Mouse (Mus musculus) lung, postnatal 0 days (tissue): ENCODE results near the gene Pigyl. TPM values are rescaled to one million over a fixed set of nuclear protein-coding genes. Genes with fewer than 3 reads are reported as not detected.

Experiments
- ATAC-seq: fragments of 200-750 bp; cut with Nextera tagmentation; 2 replicates; pipeline ENCODE4 v1.8.0; 2017; ENCODE audit warnings: moderate library complexity
- DNase-seq: peaks from one replicate; pipeline ENCODE4 v3.0.0-alpha.2; 2016; ENCODE audit warnings: low spot score
- H3K27ac ChIP-seq: fragments of 300-500 bp; sonication (generic); 2 replicates; pipeline ENCODE4 v1.5.1; 2014; ENCODE audit warnings: antibody characterized with exemption, mild to moderate bottlenecking, low read length, mixed read lengths
- H3K27me3 ChIP-seq: fragments of 300-500 bp; sonication (generic); replicated peaks from 2 replicates; pipeline ENCODE4 v1.6.1; 2014; ENCODE audit warnings: low read length, mixed read lengths; ENCODE audit not compliant: insufficient read depth
- H3K36me3 ChIP-seq: fragments of 300-500 bp; sonication (generic); 2 replicates; pipeline ENCODE4 v1.6.1; 2014; ENCODE audit warnings: low read length, mixed read lengths; ENCODE audit not compliant: insufficient read depth
- H3K4me1 ChIP-seq: fragments of 300-500 bp; sonication (generic); 2 replicates; pipeline ENCODE4 v1.6.1; 2014; ENCODE audit warnings: antibody characterized with exemption, low read depth, low read length, mixed read lengths; ENCODE audit not compliant: insufficient read depth
- H3K4me2 ChIP-seq: fragments of 300-500 bp; sonication (generic); replicated peaks from 2 replicates; pipeline ENCODE4 v1.6.1; 2014; ENCODE audit warnings: low read depth, mild to moderate bottlenecking, low read length, moderate library complexity, mixed read lengths
- H3K4me3 ChIP-seq: fragments of 300-500 bp; sonication (generic); 2 replicates; pipeline ENCODE4 v1.5.1; 2014; ENCODE audit warnings: low read depth, low read length
- H3K9ac ChIP-seq: fragments of 300-500 bp; sonication (generic); replicated peaks from 2 replicates; pipeline ENCODE4 v1.6.1; 2014; ENCODE audit warnings: low read depth, mild to moderate bottlenecking
- H3K9me3 ChIP-seq: fragments of 300-500 bp; sonication (generic); 2 replicates; pipeline ENCODE4 v1.6.1; 2016; ENCODE audit warnings: low read length, mixed read lengths
- CTCF ChIP-seq: IDR thresholded peaks from 2 replicates; pipeline ENCODE4 v1.5.1; 2016; ENCODE audit warnings: antibody characterized with exemption, mild to moderate bottlenecking
- EP300 ChIP-seq: IDR thresholded peaks from 2 replicates; pipeline ENCODE4 v1.6.1; 2016; ENCODE audit warnings: antibody characterized with exemption, mild to moderate bottlenecking, control low read depth
- WGBS: fragments of 180-500 bp; shearing (Covaris S2); extraction: QIAGEN DNeasy Blood & Tissue Kit; methylation state at CpG from one replicate; pipeline ENCODE4 v1.1.7; 2014; 5-methylcytosine and 5-hydroxymethylcytosine counted together
- polyA plus RNA-seq: library from polyadenylated mRNA; unstranded; fragments of >200 nt; fragmentation: Nextera tagmentation; extraction: Ambion mirVana; gene quantifications from 2 replicates; pipeline ENCODE4 v1.2.1, GENCODE M21; 2015

Pigyl gene
- 100 and 112 TPM in 2 replicates for polyA plus RNA-seq

DNA sequence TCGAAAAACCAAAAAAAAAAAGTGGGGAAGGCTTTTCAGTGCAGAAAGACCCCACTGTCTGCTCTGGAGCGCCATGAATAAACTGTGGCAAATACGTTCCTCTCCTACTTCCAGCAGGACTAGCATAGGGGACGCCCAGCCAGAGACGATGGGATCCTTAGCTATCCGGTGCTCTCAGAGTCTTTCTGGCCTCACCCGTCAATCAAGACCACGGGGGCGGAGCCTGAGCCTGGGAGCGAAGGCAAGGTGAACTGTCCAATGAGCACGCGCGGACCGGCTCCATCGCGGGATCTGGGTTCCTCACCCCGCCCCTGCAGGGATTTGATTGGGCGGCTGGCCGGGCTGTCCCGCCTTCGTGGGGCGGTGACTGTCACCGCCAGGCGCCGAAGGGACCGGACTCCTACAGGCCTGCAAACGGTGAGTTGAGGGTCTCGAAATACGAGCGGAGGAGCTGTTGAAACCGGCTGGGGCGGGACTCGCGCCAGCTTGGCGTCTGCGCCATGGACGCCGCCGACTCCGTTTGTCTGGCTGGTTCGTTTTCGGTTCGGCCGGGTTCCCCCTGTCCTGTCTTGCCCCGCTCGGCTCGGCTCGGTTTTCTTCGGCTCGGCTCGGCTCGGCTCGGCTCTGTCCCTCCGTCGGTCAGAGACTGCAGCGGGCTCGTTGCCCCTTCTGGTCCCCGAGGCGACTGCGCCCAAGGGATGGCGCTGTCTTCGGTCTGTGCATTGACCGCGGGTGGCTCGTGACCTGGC is at the start of gene Pigyl:
Gene Pigyl, plus strand, starts transcription at position 350 of the 749 bp plus-strand sequence.
- Histone ChIP-seq H3K4me3 (peak within 1 kb of the TSS; percentile 71), H3K27me3 (no peaks in the 10 kb centered on the region), H3K27ac (peak within 1 kb of the TSS; percentile 94), H3K4me1 (peaks cover 5% of the 10 kb centered on the region; the same call in 1 of the 2 replicates), H3K9ac (peak within 1 kb of the TSS; percentile 86), H3K9me3 (0 out of 2 replicates have a peak, but pooled peaks cover 3% of the 10 kb centered on the region), H3K36me3 (no peaks in the 10 kb centered on the region), H3K4me2 (peak within 1 kb of the TSS; percentile 72)
- peak; percentile 99 for ATAC-seq
- WGBS = under 1% methylated on average over 54 of the region's 65 CpGs
- DNase-seq = peak; percentile 99
- TF ChIP-seq EP300 (no peak), CTCF (peak; percentile 64)

DNA sequence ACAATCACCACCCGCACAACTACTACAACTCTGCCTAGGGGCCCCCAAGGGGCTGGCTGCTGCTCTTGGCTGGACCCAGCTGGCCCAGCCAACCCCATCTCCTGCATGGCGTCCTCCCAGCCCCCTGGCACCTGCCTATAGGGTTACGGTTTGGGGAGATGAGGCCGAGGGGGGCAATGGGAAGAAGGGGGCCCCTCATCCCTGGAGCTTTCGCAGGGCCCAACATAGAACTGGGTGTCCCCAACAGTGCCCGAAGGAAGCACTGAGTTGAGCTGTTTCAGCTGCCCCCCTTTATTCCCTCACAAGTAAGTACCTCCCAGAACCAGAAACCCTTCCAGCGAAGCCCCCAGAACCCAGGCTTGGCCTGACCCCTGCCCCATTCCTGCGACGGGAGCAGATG is 48.5 kb upstream of the Pigyl start:
- no peaks in the 10 kb centered on the region for H3K4me1 ChIP-seq
- no peak overlapping the region for H3K27ac ChIP-seq
- ATAC-seq (no peak), DNase-seq (no peak)
- H3K36me3 ChIP-seq = peaks cover 13% of the 10 kb centered on the region
- no peaks in the 10 kb centered on the region for H3K27me3 ChIP-seq
- TF ChIP-seq CTCF (no peak), EP300 (no peak)
- no peak overlapping the region for H3K9ac ChIP-seq
- 85% methylated on average over 9 of the region's 9 CpGs for WGBS
- H3K9me3 ChIP-seq = no peaks in the 10 kb centered on the region
- H3K4me3 ChIP-seq = no peak overlapping the region
- no peak overlapping the region for H3K4me2 ChIP-seq

DNA sequence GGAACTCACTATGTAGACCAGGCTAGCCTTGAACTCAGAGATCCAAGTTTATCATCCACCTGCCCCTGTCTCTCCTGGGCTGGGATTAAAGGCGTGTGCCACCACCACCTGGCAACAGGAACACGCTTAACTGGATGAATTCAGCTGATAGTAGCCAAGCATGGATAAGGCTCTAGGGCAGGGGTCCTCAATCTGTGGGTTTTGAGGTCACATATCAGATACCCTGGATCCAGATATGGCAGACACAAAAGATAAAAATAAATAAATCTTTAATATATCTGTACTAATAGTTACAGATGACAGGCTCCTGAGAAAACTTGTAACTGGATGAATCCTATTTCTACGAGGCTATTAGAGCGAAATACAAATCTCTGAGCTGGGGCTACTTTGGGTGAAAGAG is 41.0 kb upstream of the Pigyl start:
- H3K36me3 ChIP-seq = peaks cover 20% of the 10 kb centered on the region
- H3K9ac ChIP-seq = no peak overlapping the region
- no peaks in the 10 kb centered on the region for H3K9me3 ChIP-seq
- 0 out of 2 replicates have a peak overlapping the region, but pooled peaks have one; percentile 88 for H3K4me2 ChIP-seq
- 90% methylated on average over 4 of the region's 4 CpGs for WGBS
- ATAC-seq (no peak), DNase-seq (no peak)
- TF ChIP-seq EP300 = no peak
- no peak for TF ChIP-seq CTCF
- H3K4me1 ChIP-seq = peaks cover 7% of the 10 kb centered on the region; the same call in 1 of the 2 replicates
- H3K27ac ChIP-seq = no peak overlapping the region
- no peaks in the 10 kb centered on the region for H3K27me3 ChIP-seq
- H3K4me3 ChIP-seq = peak overlapping the region; percentile 83; the same call in 1 of the 2 replicates

GRCm38 (mm10) chr9:22116086-22116485 is 40.6 kb upstream of the Pigyl start:
- Histone ChIP-seq H3K4me3 (peak overlapping the region; percentile 83), H3K4me1 (peaks cover 7% of the 10 kb centered on the region; the same call in 1 of the 2 replicates), H3K9me3 (no peaks in the 10 kb centered on the region), H3K27ac (no peak overlapping the region), H3K27me3 (no peaks in the 10 kb centered on the region), H3K36me3 (peaks cover 20% of the 10 kb centered on the region), H3K4me2 (peak overlapping the region; percentile 88), H3K9ac (peak overlapping the region; percentile 92)
- TF ChIP-seq CTCF (no peak), EP300 (no peak)
- WGBS = 18% methylated on average over 15 of the region's 15 CpGs
- ATAC-seq (no peak), DNase-seq (no peak)

DNA sequence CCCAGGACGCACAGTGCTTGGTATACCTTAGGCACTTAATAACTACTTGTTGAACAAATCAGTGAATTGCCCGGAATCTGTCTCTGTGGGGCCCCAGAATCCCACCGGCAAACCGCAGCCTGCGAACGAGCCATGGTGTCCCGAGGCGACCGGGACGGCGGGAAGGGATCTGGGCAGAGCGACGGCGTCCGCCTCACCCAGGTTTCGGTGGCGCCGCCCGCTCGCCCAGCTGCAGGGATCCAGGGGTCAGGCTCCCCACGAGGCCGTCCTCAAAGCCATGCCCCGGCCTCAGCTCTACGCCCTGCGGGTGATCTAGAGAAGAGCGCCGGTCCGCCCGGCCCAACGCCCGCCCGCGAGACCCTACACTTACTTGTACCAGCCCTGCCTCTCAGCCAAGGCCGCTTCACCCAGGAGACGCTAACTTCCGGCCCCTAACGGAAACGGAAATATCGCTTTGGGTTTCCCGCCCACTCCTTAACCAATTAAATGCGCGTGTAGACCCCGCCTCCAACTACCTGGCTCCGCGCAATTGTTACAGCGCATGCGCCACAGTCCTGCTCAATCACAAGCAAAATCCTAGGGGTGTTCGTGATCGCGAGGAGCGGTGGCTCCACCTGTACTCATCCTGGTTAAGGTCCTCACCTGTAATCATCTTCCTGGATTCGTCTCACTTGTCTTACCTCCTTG is 39.8 kb upstream of the Pigyl start, which contains the start of gene Elof1:
Gene Elof1, minus strand, starts transcription at position 433 of the 687 bp plus-strand sequence.
- DNase-seq = peak; percentile 98
- H3K27me3 ChIP-seq = no peaks in the 10 kb centered on the region

More for the DNA sequence above, 39.8 kb upstream of the Pigyl start, which contains the start of gene Elof1:
- under 1% methylated on average over 52 of the region's 52 CpGs for WGBS
- H3K4me1 ChIP-seq = peaks cover 7% of the 10 kb centered on the region; the same call in 1 of the 2 replicates
- TF ChIP-seq CTCF = no peak
- H3K4me3 ChIP-seq = peak within 1 kb of the TSS; percentile 83
- H3K9ac ChIP-seq = peak within 1 kb of the TSS; percentile 92
- H3K36me3 ChIP-seq = peaks cover 19% of the 10 kb centered on the region; the same call in 1 of the 2 replicates
- H3K4me2 ChIP-seq = peak within 1 kb of the TSS; percentile 88
- peak; percentile 97 for ATAC-seq
- no peaks in the 10 kb centered on the region for H3K9me3 ChIP-seq
- peak within 1 kb of the TSS; percentile 63 for H3K27ac ChIP-seq
